Mouse (Mus musculus): ENCODE measurements around the gene Crybg1. TPM values are rescaled to one million over a fixed set of nuclear protein-coding genes. Genes with fewer than 3 reads are reported as not detected.

Crybg1 gene
- polyA plus RNA-seq, 2 experiments = 0.25 to 0.48 TPM

DNA sequence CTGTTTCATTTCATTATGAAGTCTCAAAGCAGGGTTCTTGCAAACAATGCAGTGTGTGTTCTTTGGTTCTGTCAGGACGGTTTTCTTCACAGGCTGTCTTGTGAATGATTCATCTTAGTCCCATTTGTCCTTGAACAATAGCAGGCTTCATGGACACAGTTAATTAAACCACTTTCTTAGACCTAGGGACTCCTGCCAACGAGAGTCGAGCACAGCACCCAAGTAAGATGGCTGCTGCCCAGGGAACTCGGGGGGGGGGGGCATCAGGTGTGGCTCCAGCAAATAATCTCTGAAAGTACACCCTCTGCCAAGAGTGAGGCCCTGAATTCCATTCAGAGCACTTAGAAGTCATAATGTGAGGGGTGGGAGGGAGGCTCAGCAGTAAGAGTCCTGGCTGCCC, 30.0 kb downstream of the Crybg1 start:
- ATAC-seq (ENCODE audit: insufficient read depth) = no peak
- H3K4me1 ChIP-seq (replicated peaks; ENCODE audit: control insufficient read depth in 2 of 2, insufficient read depth in 2 of 2, low read length in 1 of 2) = no peaks in the 10 kb centered on the region
- no peak for DNase-seq (ENCODE audit: low read depth in 3 of 3, low spot score in 3 of 3)
- no peak overlapping the region for H3K27ac ChIP-seq
- 45% methylated on average over 4 of the region's 4 CpGs for WGBS (ENCODE audit: insufficient replicate concordance)
- no peak overlapping the region for H3K4me2 ChIP-seq (ENCODE audit: low read depth)
- no peak overlapping the region for H3K4me3 ChIP-seq (ENCODE audit: insufficient read depth in 1 of 2, low read depth in 2 of 2, low read length in 2 of 2)
- no peaks in the 10 kb centered on the region for H3K27me3 ChIP-seq (ENCODE audit: control insufficient read depth, insufficient read depth, low read length)
- H3K9me3 ChIP-seq (ENCODE audit: control insufficient read depth, low read length) = no peaks in the 10 kb centered on the region
- no peaks in the 10 kb centered on the region for H3K36me3 ChIP-seq (replicated peaks; ENCODE audit: control insufficient read depth, insufficient read depth, low read depth)
- H3K9ac ChIP-seq (replicated peaks) = no peak overlapping the region
- TF ChIP-seq EP300 (IDR thresholded peaks at IDR 0.05; ENCODE audit: low read depth) (no peak), CTCF (IDR thresholded peaks at IDR 0.05; ENCODE audit: low read depth) (no peak)

DNA sequence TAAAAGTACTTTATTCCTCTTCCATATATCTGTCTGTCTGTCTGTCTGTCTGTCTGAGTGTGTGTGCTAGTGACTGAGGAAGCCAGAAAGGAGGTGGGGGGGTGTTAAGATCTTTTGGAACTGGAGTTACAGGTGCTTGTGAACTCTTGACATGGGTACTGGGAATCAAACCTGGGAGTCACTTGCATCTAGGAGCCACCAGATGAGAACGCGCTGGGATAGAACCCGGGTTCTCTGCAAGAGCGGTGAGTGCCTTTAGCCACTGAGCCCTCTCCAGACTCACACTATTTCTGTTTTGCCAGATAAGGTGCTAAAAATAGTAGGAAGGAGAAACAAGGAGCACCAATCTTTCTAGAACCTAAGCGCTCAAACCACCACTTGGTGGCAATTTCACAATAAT, 31.9 kb downstream of the Crybg1 start:
- TF ChIP-seq CTCF (IDR thresholded peaks at IDR 0.05; ENCODE audit: low read depth) (no peak), EP300 (IDR thresholded peaks at IDR 0.05; ENCODE audit: low read depth) (no peak)
- WGBS (ENCODE audit: insufficient replicate concordance) = 38% methylated on average over 5 of the region's 5 CpGs

DNA sequence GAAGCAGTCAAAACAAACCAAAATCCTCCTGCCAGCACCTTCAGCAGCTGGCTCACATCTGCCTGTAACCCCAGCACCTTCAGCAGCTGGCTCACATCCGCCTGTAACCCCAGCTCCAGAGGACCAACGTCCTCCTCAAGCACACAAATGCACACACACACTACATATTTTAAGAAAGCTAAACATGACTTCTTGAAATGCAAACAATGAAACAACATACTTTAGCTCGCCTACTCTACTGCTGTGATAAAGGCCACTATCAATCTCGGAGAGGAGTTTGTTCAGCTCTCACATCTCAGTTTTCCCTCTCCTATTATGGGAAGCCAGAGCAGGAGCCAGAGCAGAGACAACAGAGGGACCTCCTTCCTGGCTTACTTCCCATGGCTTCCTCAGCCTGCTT, 34.0 kb downstream of the Crybg1 start:
- H3K9me3 ChIP-seq (ENCODE audit: control insufficient read depth, low read length) = no peaks in the 10 kb centered on the region
- no peak overlapping the region for H3K9ac ChIP-seq (replicated peaks)
- H3K36me3 ChIP-seq (replicated peaks; ENCODE audit: control insufficient read depth, insufficient read depth, low read depth) = no peaks in the 10 kb centered on the region
- 35% methylated on average over 4 of the region's 4 CpGs for WGBS (ENCODE audit: insufficient replicate concordance)
- H3K4me2 ChIP-seq (ENCODE audit: low read depth) = no peak overlapping the region
- DNase-seq (ENCODE audit: low read depth in 3 of 3, low spot score in 3 of 3) (no peak), ATAC-seq (ENCODE audit: insufficient read depth) (no peak)
- no peak overlapping the region for H3K27ac ChIP-seq
- no peaks in the 10 kb centered on the region for H3K27me3 ChIP-seq (ENCODE audit: control insufficient read depth, insufficient read depth, low read length)
- H3K4me1 ChIP-seq (replicated peaks; ENCODE audit: control insufficient read depth in 2 of 2, insufficient read depth in 2 of 2, low read length in 1 of 2) = no peaks in the 10 kb centered on the region
- TF ChIP-seq CTCF (IDR thresholded peaks at IDR 0.05; ENCODE audit: low read depth) = no peak
- no peak for TF ChIP-seq EP300 (IDR thresholded peaks at IDR 0.05; ENCODE audit: low read depth)
- H3K4me3 ChIP-seq (ENCODE audit: insufficient read depth in 1 of 2, low read depth in 2 of 2, low read length in 2 of 2) = no peak overlapping the region

More for the DNA sequence above, 31.9 kb downstream of the Crybg1 start:
- no peaks in the 10 kb centered on the region for H3K9me3 ChIP-seq (ENCODE audit: control insufficient read depth, low read length)
- no peak overlapping the region for H3K4me3 ChIP-seq (ENCODE audit: insufficient read depth in 1 of 2, low read depth in 2 of 2, low read length in 2 of 2)
- no peak overlapping the region for H3K27ac ChIP-seq
- no peaks in the 10 kb centered on the region for H3K27me3 ChIP-seq (ENCODE audit: control insufficient read depth, insufficient read depth, low read length)
- no peaks in the 10 kb centered on the region for H3K4me1 ChIP-seq (replicated peaks; ENCODE audit: control insufficient read depth in 2 of 2, insufficient read depth in 2 of 2, low read length in 1 of 2)
- ATAC-seq (ENCODE audit: insufficient read depth) = no peak
- no peak overlapping the region for H3K9ac ChIP-seq (replicated peaks)
- no peak overlapping the region for H3K4me2 ChIP-seq (ENCODE audit: low read depth)
- DNase-seq (ENCODE audit: low read depth in 3 of 3, low spot score in 3 of 3) = no peak
- no peaks in the 10 kb centered on the region for H3K36me3 ChIP-seq (replicated peaks; ENCODE audit: control insufficient read depth, insufficient read depth, low read depth)

DNA sequence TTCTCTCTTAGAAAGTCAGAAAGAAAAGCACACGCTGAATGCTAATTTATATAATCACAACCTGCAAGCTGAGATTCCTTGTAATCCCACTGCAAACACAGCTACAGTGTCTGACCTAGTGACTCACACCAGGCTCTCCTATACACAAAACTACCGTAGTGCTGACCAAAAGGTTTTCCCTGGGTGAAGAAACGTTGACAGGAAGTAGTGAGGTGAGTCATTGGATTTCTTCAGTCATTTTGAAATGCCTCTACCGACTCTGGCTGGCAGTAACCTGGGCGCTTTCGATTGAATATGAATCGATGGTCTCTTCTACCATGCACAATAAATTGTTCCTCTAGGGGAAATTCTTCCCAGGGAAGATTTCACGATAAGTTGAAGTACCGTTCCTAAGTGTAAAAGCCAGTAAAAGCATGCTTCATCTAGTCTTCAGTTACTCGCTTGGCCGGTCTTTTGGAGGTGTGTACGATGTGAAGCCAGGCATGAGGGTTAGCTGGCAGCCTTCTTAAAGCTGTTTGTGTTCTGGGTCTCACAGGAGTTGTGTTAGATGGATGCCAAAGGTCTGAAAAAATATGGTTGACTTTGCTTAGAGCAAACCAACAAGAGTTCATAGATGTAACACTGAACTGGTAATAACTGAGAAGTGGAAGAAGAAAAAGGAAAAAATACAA, 36.5 kb downstream of the Crybg1 start:
- DNase-seq (ENCODE audit: low read depth in 3 of 3, low spot score in 3 of 3) (no peak), ATAC-seq (ENCODE audit: insufficient read depth) (no peak)
- no peaks in the 10 kb centered on the region for H3K36me3 ChIP-seq (replicated peaks; ENCODE audit: control insufficient read depth, insufficient read depth, low read depth)
- no peak for TF ChIP-seq EP300 (IDR thresholded peaks at IDR 0.05; ENCODE audit: low read depth)
- TF ChIP-seq CTCF (IDR thresholded peaks at IDR 0.05; ENCODE audit: low read depth) = no peak
- H3K4me3 ChIP-seq (ENCODE audit: insufficient read depth in 1 of 2, low read depth in 2 of 2, low read length in 2 of 2) = no peak overlapping the region
- 60% methylated on average over 12 of the region's 12 CpGs for WGBS (ENCODE audit: insufficient replicate concordance)
- no peaks in the 10 kb centered on the region for H3K9me3 ChIP-seq (ENCODE audit: control insufficient read depth, low read length)
- H3K9ac ChIP-seq (replicated peaks) = no peak overlapping the region
- H3K4me1 ChIP-seq (replicated peaks; ENCODE audit: control insufficient read depth in 2 of 2, insufficient read depth in 2 of 2, low read length in 1 of 2) = no peaks in the 10 kb centered on the region
- no peaks in the 10 kb centered on the region for H3K27me3 ChIP-seq (ENCODE audit: control insufficient read depth, insufficient read depth, low read length)
- H3K27ac ChIP-seq = no peak overlapping the region
- H3K4me2 ChIP-seq (ENCODE audit: low read depth) = no peak overlapping the region

DNA sequence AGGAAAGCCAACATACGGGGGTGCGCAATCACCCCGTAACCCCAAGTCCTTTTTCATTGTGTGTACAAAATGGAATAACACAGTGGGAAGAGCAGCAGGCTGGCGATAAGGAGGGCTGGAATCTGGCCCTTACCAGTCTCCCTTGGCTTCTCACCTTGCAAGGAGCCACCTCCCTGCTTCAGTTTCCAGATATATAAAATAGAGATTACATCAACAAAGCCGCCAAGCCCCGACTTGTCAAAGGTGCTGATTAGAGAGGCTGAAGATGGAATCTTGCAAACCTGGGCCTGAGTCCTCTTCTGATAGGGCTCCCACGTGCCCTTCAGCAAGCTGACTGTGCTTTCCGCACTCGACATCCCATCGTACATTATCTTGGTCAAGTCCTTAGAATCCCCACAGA, 37.5 kb downstream of the Crybg1 start:
- WGBS (ENCODE audit: insufficient replicate concordance) = 70% methylated on average over 10 of the region's 10 CpGs
- no peak overlapping the region for H3K4me2 ChIP-seq (ENCODE audit: low read depth)
- H3K4me3 ChIP-seq (ENCODE audit: insufficient read depth in 1 of 2, low read depth in 2 of 2, low read length in 2 of 2) = no peak overlapping the region
- no peak for TF ChIP-seq CTCF (IDR thresholded peaks at IDR 0.05; ENCODE audit: low read depth)
- TF ChIP-seq EP300 (IDR thresholded peaks at IDR 0.05; ENCODE audit: low read depth) = no peak
- no peak overlapping the region for H3K9ac ChIP-seq (replicated peaks)
- no peaks in the 10 kb centered on the region for H3K9me3 ChIP-seq (ENCODE audit: control insufficient read depth, low read length)
- H3K4me1 ChIP-seq (replicated peaks; ENCODE audit: control insufficient read depth in 2 of 2, insufficient read depth in 2 of 2, low read length in 1 of 2) = no peaks in the 10 kb centered on the region
- H3K27ac ChIP-seq = no peak overlapping the region
- DNase-seq (ENCODE audit: low read depth in 3 of 3, low spot score in 3 of 3) = no peak
- H3K27me3 ChIP-seq (ENCODE audit: control insufficient read depth, insufficient read depth, low read length) = no peaks in the 10 kb centered on the region
- ATAC-seq (ENCODE audit: insufficient read depth) = no peak
- H3K36me3 ChIP-seq (replicated peaks; ENCODE audit: control insufficient read depth, insufficient read depth, low read depth) = no peaks in the 10 kb centered on the region
